Comparison of ENCODE assay signal across 9 mouse cellular contexts in genomic region chr5:127947275-127947674, GRCm38 (mm10).
DNase-seq lines count a peak whose midpoint lies in the region; ATAC-seq and TF ChIP-seq lines count a peak whose summit lies in the region.
"Had no signal": no experiment of that assay in that cellular context is flagged by ENCODE, and none has a peak within 500 bp of the region (broad histone marks: within the 10 kb centered on the region; RNA-seq: fewer than 3 reads in every experiment).

No protein-coding gene starts in this region.

- H3K4me2 ChIP-seq in midbrain, embryonic 11.5 days: no peak overlapping the region
- H3K4me2 ChIP-seq in midbrain, embryonic 16.5 days (ENCODE audit: low read length): no peak overlapping the region
- H3K4me2 ChIP-seq in embryonic facial prominence, embryonic 11.5 days (ENCODE audit: low read depth, low read length): no peak overlapping the region
- no peak overlapping the region for H3K4me2 ChIP-seq in stomach, postnatal 0 days (replicated peaks; ENCODE audit: low read depth)
- H3K4me2 ChIP-seq: heart, embryonic 15.5 days had no signal

- no peaks in the 10 kb centered on the region for H3K36me3 ChIP-seq in midbrain, embryonic 11.5 days (ENCODE audit: control insufficient read depth, insufficient read depth, low read length)
- H3K36me3 ChIP-seq in midbrain, embryonic 16.5 days (ENCODE audit: control insufficient read depth, insufficient read depth, low read length): no peaks in the 10 kb centered on the region
- H3K36me3 ChIP-seq in embryonic facial prominence, embryonic 11.5 days (replicated peaks; ENCODE audit: control insufficient read depth, insufficient read depth, low read depth, low read length): no peaks in the 10 kb centered on the region
- H3K36me3 ChIP-seq in stomach, postnatal 0 days (ENCODE audit: control insufficient read depth, insufficient read depth, low read length): no peaks in the 10 kb centered on the region
- H3K36me3 ChIP-seq: heart, embryonic 15.5 days had no signal

- TF ChIP-seq EP300 in stomach, postnatal 0 days (optimal IDR thresholded peaks at IDR 0.05): no peak

- H3K27ac ChIP-seq in midbrain, embryonic 11.5 days (ENCODE audit: low read depth, low read length): no peak overlapping the region
- H3K27ac ChIP-seq in midbrain, embryonic 16.5 days (ENCODE audit: low read length): no peak overlapping the region
- no peak overlapping the region for H3K27ac ChIP-seq in embryonic facial prominence, embryonic 11.5 days (replicated peaks; ENCODE audit: low read depth, low read length)
- no peak overlapping the region for H3K27ac ChIP-seq in stomach, postnatal 0 days (replicated peaks)
- H3K27ac ChIP-seq: heart, embryonic 15.5 days had no signal

- H3K27me3 ChIP-seq in midbrain, embryonic 11.5 days (ENCODE audit: control insufficient read depth, insufficient read depth, low read length): no peaks in the 10 kb centered on the region
- H3K27me3 ChIP-seq in midbrain, embryonic 16.5 days (ENCODE audit: control insufficient read depth, insufficient read depth, low read depth, low read length): no peaks in the 10 kb centered on the region
- no peaks in the 10 kb centered on the region for H3K27me3 ChIP-seq in embryonic facial prominence, embryonic 11.5 days (ENCODE audit: control insufficient read depth, insufficient read depth, low read length)
- no peaks in the 10 kb centered on the region for H3K27me3 ChIP-seq in stomach, postnatal 0 days (ENCODE audit: control insufficient read depth, insufficient read depth, low read length)
- H3K27me3 ChIP-seq: heart, embryonic 15.5 days had no signal

- ATAC-seq in midbrain, embryonic 11.5 days (ENCODE audit: low FRiP score): no peak
- ATAC-seq in midbrain, embryonic 16.5 days: no peak
- no peak for ATAC-seq in embryonic facial prominence, embryonic 11.5 days (replicated peaks; ENCODE audit: insufficient number of reproducible peaks, low FRiP score, low TSS enrichment, low read depth)
- no peak for ATAC-seq in stomach, postnatal 0 days (ENCODE audit: low FRiP score, low TSS enrichment)

- peak; percentile 66 for TF ChIP-seq CTCF in stomach, postnatal 0 days (IDR thresholded peaks at IDR 0.05; ENCODE audit: low read depth)

- DNase-seq in heart, adult 11 months: peak; percentile 60
- DNase-seq in heart, adult 8-10 months (ENCODE audit: low spot score): no peak
- peak; percentile 86 for DNase-seq in midbrain, embryonic 11.5 days (ENCODE audit: low spot score, missing footprints)
- peak; percentile 42 for DNase-seq in embryonic facial prominence, embryonic 11.5 days (ENCODE audit: low spot score)
- DNase-seq in stomach, postnatal 0 days (ENCODE audit: low spot score): peak; percentile 19
- DNase-seq in frontal cortex, postnatal 14 days (ENCODE audit: low spot score in 2 of 2): no peak
- no peak for DNase-seq in right cerebral cortex, adult 2 months (ENCODE audit: low spot score in 2 of 2)

- 37% methylated on average over 8 of the region's 8 CpGs for WGBS in midbrain, embryonic 11.5 days
- 45% methylated on average over 8 of the region's 8 CpGs for WGBS in midbrain, embryonic 16.5 days
- WGBS in embryonic facial prominence, embryonic 11.5 days: 33% methylated on average over 8 of the region's 8 CpGs
- WGBS in stomach, postnatal 0 days: 29% methylated on average over 8 of the region's 8 CpGs

- H3K4me3 ChIP-seq in midbrain, embryonic 11.5 days (ENCODE audit: low read depth, low read length): no peak overlapping the region
- no peak overlapping the region for H3K4me3 ChIP-seq in midbrain, embryonic 16.5 days (ENCODE audit: low read depth, low read length)
- H3K4me3 ChIP-seq in embryonic facial prominence, embryonic 11.5 days (ENCODE audit: low read depth, low read length): no peak overlapping the region
- no peak overlapping the region for H3K4me3 ChIP-seq in stomach, postnatal 0 days (ENCODE audit: low read depth, low read length)
- H3K4me3 ChIP-seq: heart, embryonic 15.5 days had no signal

- H3K9me3 ChIP-seq in midbrain, embryonic 11.5 days (ENCODE audit: control insufficient read depth, low read length): no peaks in the 10 kb centered on the region
- H3K9me3 ChIP-seq in midbrain, embryonic 16.5 days (replicated peaks; ENCODE audit: control insufficient read depth, low read length, poor library complexity, severe bottlenecking): no peaks in the 10 kb centered on the region
- H3K9me3 ChIP-seq in embryonic facial prominence, embryonic 11.5 days (replicated peaks; ENCODE audit: control insufficient read depth, low read length): no peaks in the 10 kb centered on the region
- H3K9me3 ChIP-seq in stomach, postnatal 0 days (ENCODE audit: control insufficient read depth, low read length): no peaks in the 10 kb centered on the region
- H3K9me3 ChIP-seq: heart, embryonic 15.5 days had no signal

- H3K4me1 ChIP-seq in midbrain, embryonic 11.5 days (ENCODE audit: control insufficient read depth, insufficient read depth, low read length): no peaks in the 10 kb centered on the region
- no peaks in the 10 kb centered on the region; the same call in 1 of the 2 replicates for H3K4me1 ChIP-seq in midbrain, embryonic 16.5 days (ENCODE audit: control insufficient read depth, insufficient read depth, low read length)
- H3K4me1 ChIP-seq in embryonic facial prominence, embryonic 11.5 days (ENCODE audit: control insufficient read depth, insufficient read depth, low read length): no peaks in the 10 kb centered on the region
- no peaks in the 10 kb centered on the region for H3K4me1 ChIP-seq in stomach, postnatal 0 days (replicated peaks; ENCODE audit: control insufficient read depth, insufficient read depth)
- H3K4me1 ChIP-seq: heart, embryonic 15.5 days had no signal

- H3K9ac ChIP-seq in midbrain, embryonic 11.5 days (ENCODE audit: low read length): no peak overlapping the region
- no peak overlapping the region for H3K9ac ChIP-seq in midbrain, embryonic 16.5 days (ENCODE audit: low read depth, low read length)
- H3K9ac ChIP-seq in embryonic facial prominence, embryonic 11.5 days (replicated peaks; ENCODE audit: low read length): no peak overlapping the region
- no peak overlapping the region for H3K9ac ChIP-seq in stomach, postnatal 0 days (ENCODE audit: low read length)
- H3K9ac ChIP-seq: heart, embryonic 15.5 days had no signal

Comparison
In these comparisons a context has a peak if more than half of its experiments do, and no peak if none do; other contexts are left out.
1. DNase-seq: peak in heart, adult 11 months (single experiment), midbrain, embryonic 11.5 days (single experiment), embryonic facial prominence, embryonic 11.5 days (single experiment) and stomach, postnatal 0 days (single experiment); none in heart, adult 8-10 months (single experiment), frontal cortex, postnatal 14 days (0 of 2) and right cerebral cortex, adult 2 months (0 of 2).